In the genomic region with DNA sequence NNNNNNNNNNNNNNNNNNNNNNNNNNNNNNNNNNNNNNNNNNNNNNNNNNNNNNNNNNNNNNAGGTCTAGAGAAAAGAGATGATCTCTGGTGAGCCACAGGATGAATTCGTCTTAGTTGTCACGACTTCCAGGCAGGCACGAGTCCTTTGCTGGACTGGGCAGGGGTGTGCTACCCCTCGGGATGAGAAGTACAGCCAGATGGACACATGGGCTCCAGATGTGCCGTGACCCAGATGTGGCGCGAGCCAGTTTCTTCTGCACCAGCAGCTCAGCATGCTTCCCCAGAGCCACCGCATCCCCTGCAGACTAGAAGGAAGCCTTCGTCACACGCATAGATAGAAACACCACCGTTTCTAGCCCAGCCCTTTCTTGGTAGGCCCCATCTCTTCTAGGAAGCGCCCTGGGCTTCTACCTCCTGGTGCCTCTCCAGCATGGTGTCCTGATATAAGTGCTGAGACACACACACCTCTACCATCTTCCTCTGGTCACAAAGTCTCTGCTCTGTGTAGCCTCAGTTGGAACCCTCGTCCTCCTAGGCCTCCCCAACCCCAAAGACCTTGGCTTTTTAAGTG, we compare ENCODE assay signal across 24 mouse cellular contexts. TPM values are rescaled to one million over a fixed set of nuclear protein-coding genes. Genes with fewer than 3 reads are reported as not detected.
A peak's percentile ranks its signal among the peaks of the same experiment; 100 is the strongest.
DNase-seq lines count a peak whose midpoint lies in the region; ATAC-seq and TF ChIP-seq lines count a peak whose summit lies in the region.
"Had no signal": no experiment of that assay in that cellular context is flagged by ENCODE, and none has a peak within 500 bp of the region (broad histone marks: within the 10 kb centered on the region; RNA-seq: fewer than 3 reads in every experiment).

No protein-coding gene starts in this region.

- ATAC-seq in embryonic facial prominence, embryonic 15.5 days (ENCODE audit: insufficient number of reproducible peaks, low FRiP score, low TSS enrichment, low read depth), result no peak
- ATAC-seq in intestine, postnatal 0 days, result no peak

- H3K27me3 ChIP-seq in embryonic facial prominence, embryonic 15.5 days, result no peaks in the 10 kb centered on the region
- H3K27me3 ChIP-seq in intestine, postnatal 0 days (replicated peaks; ENCODE audit: control insufficient read depth, insufficient read depth, low read length), result no peaks in the 10 kb centered on the region
- H3K27me3 ChIP-seq: heart, embryonic 15.5 days; hindbrain, embryonic 13.5 days; kidney, embryonic 15.5 days; limb, embryonic 12.5 days; midbrain, embryonic 12.5 days had no signal

- peaks cover 8% of the 10 kb centered on the region for H3K4me1 ChIP-seq in embryonic facial prominence, embryonic 15.5 days
- no peaks in the 10 kb centered on the region for H3K4me1 ChIP-seq in intestine, postnatal 0 days (replicated peaks; ENCODE audit: control insufficient read depth, insufficient read depth, low read length)
- H3K4me1 ChIP-seq: limb, embryonic 12.5 days had no signal

- WGBS in embryonic facial prominence, embryonic 15.5 days, result 52% methylated on average over 13 of the region's 13 CpGs
- 78% methylated on average over 13 of the region's 13 CpGs for WGBS in intestine, postnatal 0 days

- no peak overlapping the region for H3K9ac ChIP-seq in embryonic facial prominence, embryonic 15.5 days
- no peak overlapping the region for H3K9ac ChIP-seq in intestine, postnatal 0 days (ENCODE audit: low read depth, low read length)
- H3K9ac ChIP-seq: heart, embryonic 15.5 days; hindbrain, embryonic 13.5 days; kidney, embryonic 15.5 days; limb, embryonic 12.5 days; lung, embryonic 14.5 days; midbrain, embryonic 12.5 days had no signal

- no peak overlapping the region for H3K4me2 ChIP-seq in embryonic facial prominence, embryonic 15.5 days (replicated peaks)
- no peak overlapping the region for H3K4me2 ChIP-seq in intestine, postnatal 0 days (replicated peaks; ENCODE audit: low read depth)
- H3K4me2 ChIP-seq: heart, embryonic 15.5 days; hindbrain, embryonic 13.5 days; kidney, embryonic 15.5 days; limb, embryonic 12.5 days; lung, embryonic 14.5 days; midbrain, embryonic 12.5 days had no signal

- intact Hi-C loops in gastrocnemius, postnatal 14 days (cut with DNase I; ENCODE audit: low total_unique reads), result loop anchor here (5.0 kb wide), 1 partner anchor 124 kb away; no protein-coding TSS in a partner anchor

- H3K9me3 ChIP-seq in embryonic facial prominence, embryonic 15.5 days (replicated peaks), result no peaks in the 10 kb centered on the region
- no peaks in the 10 kb centered on the region for H3K9me3 ChIP-seq in intestine, postnatal 0 days (ENCODE audit: control insufficient read depth)
- H3K9me3 ChIP-seq: heart, embryonic 15.5 days; hindbrain, embryonic 13.5 days; kidney, embryonic 15.5 days; limb, embryonic 12.5 days; midbrain, embryonic 12.5 days had no signal

- TF ChIP-seq CTCF in intestine, postnatal 0 days (IDR thresholded peaks at IDR 0.05; ENCODE audit: low read depth), result no peak

- no peak overlapping the region for H3K4me3 ChIP-seq in embryonic facial prominence, embryonic 15.5 days (replicated peaks)
- H3K4me3 ChIP-seq in intestine, postnatal 0 days (ENCODE audit: low read depth, low read length), result no peak overlapping the region
- H3K4me3 ChIP-seq: heart, embryonic 15.5 days; hindbrain, embryonic 13.5 days; kidney, embryonic 15.5 days; limb, embryonic 12.5 days; midbrain, embryonic 12.5 days had no signal

- no peaks in the 10 kb centered on the region for H3K36me3 ChIP-seq in embryonic facial prominence, embryonic 15.5 days
- H3K36me3 ChIP-seq in intestine, postnatal 0 days (ENCODE audit: control insufficient read depth, insufficient read depth), result no peaks in the 10 kb centered on the region
- H3K36me3 ChIP-seq: heart, embryonic 15.5 days; hindbrain, embryonic 13.5 days; kidney, embryonic 15.5 days; limb, embryonic 12.5 days; midbrain, embryonic 12.5 days had no signal

- 0 out of 2 replicates have a peak overlapping the region, but pooled peaks have one; percentile 22 for H3K27ac ChIP-seq in embryonic facial prominence, embryonic 15.5 days (replicated peaks)
- no peak overlapping the region for H3K27ac ChIP-seq in intestine, postnatal 0 days (ENCODE audit: low read depth, low read length)
- H3K27ac ChIP-seq: heart, embryonic 15.5 days; hindbrain, embryonic 13.5 days; kidney, embryonic 15.5 days; limb, embryonic 12.5 days; midbrain, embryonic 12.5 days had no signal

- peak; percentile 21 for DNase-seq in gastrocnemius, postnatal 14 days
- DNase-seq in gastrocnemius, postnatal 4 days (ENCODE audit: low spot score in 2 of 2), result no peak
- DNase-seq in c-Kit-positive CD71-positive TER-119-positive erythroid progenitor cells, embryonic 14.5 days (ENCODE audit: low spot score), result peak; percentile 61
- peak; percentile 41 for DNase-seq in mesoderm, embryonic 11.5 days (ENCODE audit: low read depth, low spot score)
- DNase-seq in heart, postnatal 4 days, result no peak
- DNase-seq: cerebellum, postnatal 14 days; lung, embryonic 14.5 days; lung, postnatal 4 days; retina, postnatal 1 day; thymus, postnatal 4 days had no signal

RNA-seq across cellular contexts. Expression of a gene that starts 26.7 kb away (rescaled TPM):
- not detected for total RNA-seq in gastrocnemius, postnatal 14 days (2021)
- not detected for total RNA-seq in gastrocnemius, postnatal 4 days (2021)
- polyA plus RNA-seq in embryonic facial prominence, embryonic 15.5 days (2015; fragmentation: Nextera tagmentation; extraction: Ambion mirVana), result not detected in 2 replicates
- 1.1 and 1.5 TPM in 2 replicates for polyA plus RNA-seq in intestine, postnatal 0 days (2015; fragmentation: Nextera tagmentation; extraction: Ambion mirVana)
- not detected for total RNA-seq in heart, postnatal 4 days (2021)
- total RNA-seq: adrenal gland, postnatal 4 days; heart, adult 18-20 months had no signal
- polyA plus RNA-seq: C2C12; forebrain, embryonic 11.5 days; heart, embryonic 15.5 days; hindbrain, embryonic 13.5 days; intestine, embryonic 14.5 days; large intestine, adult 2 months; lung, embryonic 14.5 days; midbrain, embryonic 12.5 days; small intestine, adult 2 months had no signal

RNA-seq across cellular contexts. Expression of a gene that starts 32.8 kb away (rescaled TPM):
- total RNA-seq in gastrocnemius, postnatal 14 days (2021), result 10 to 100 TPM in 1 of 2 experiments, 1 to 10 TPM in 1; 9.7 to 10.6 TPM
- total RNA-seq in gastrocnemius, postnatal 4 days (2021), result 10 to 100 TPM; 17.3 to 18.4 TPM
- polyA plus RNA-seq in embryonic facial prominence, embryonic 15.5 days (2015; fragmentation: Nextera tagmentation; extraction: Ambion mirVana), result 28.9 and 30.6 TPM in 2 replicates
- 17.0 and 18.8 TPM in 2 replicates for polyA plus RNA-seq in intestine, postnatal 0 days (2015; fragmentation: Nextera tagmentation; extraction: Ambion mirVana)
- total RNA-seq in heart, postnatal 4 days (2021), result 1 to 10 TPM; 6.3 to 7.0 TPM

Comparison
In these comparisons a context has a peak if more than half of its experiments do, and no peak if none do; other contexts are left out.
1. DNase-seq: peak in gastrocnemius, postnatal 14 days (single experiment), c-Kit-positive CD71-positive TER-119-positive erythroid progenitor cells, embryonic 14.5 days (single experiment) and mesoderm, embryonic 11.5 days (single experiment); none in gastrocnemius, postnatal 4 days (0 of 2) and heart, postnatal 4 days (single experiment).